Mouse (Mus musculus) gastrocnemius, postnatal 14 days (tissue): ENCODE measurements around the gene Dennd1a. TPM values are rescaled to one million over a fixed set of nuclear protein-coding genes. Genes with fewer than 3 reads are reported as not detected.

Source experiments
- DNase-seq: peaks from one replicate; pipeline ENCODE4 v3.0.0; 2021; ENCODE audit warnings: mixed read lengths
- intact Hi-C: fragments of 180-260 bp; cut with DNase I; formaldehyde crosslinking; loops from one replicate; pipeline ENCODE4 v1.15.1; 2025; ENCODE audit warnings: low total_unique reads
- total RNA-seq, 2 experiments: library from RNA; stranded (reverse); gene quantifications; 2 replicates each; pipeline ENCODE4 v1.2.3; 2021

The Dennd1a gene
- total RNA-seq, 2 experiments from 2014 or later = 17.5 to 20.4 TPM

- intact Hi-C loops = no loop called here
- DNase-seq = no peak
Observed at GRCm38 (mm10) chr2:37932240-37932639, 354.9 kb downstream of the Dennd1a start.

- intact Hi-C loops = no loop called here
- DNase-seq = no peak
Observed at GRCm38 (mm10) chr2:37931018-37931930, 355.9 kb downstream of the Dennd1a start.

- DNase-seq = no peak
- intact Hi-C loops = loop anchor here (5.0 kb wide), 1 partner anchor 451 kb away; no protein-coding TSS in a partner anchor
Observed at GRCm38 (mm10) chr2:37926133-37926503, 361.1 kb downstream of the Dennd1a start.

- DNase-seq = peak; percentile 32
Observed at GRCm38 (mm10) chr2:37925413-37926132, 361.6 kb downstream of the Dennd1a start.

GRCm38 (mm10) chr2:37908721-37909506 lies 378.3 kb downstream of the Dennd1a start:
- intact Hi-C loops = no loop called here
- no peak for DNase-seq

More at GRCm38 (mm10) chr2:37925413-37926132, 361.6 kb downstream of the Dennd1a start:
- intact Hi-C loops = loop anchor here (5.0 kb wide), 1 partner anchor 452 kb away; no protein-coding TSS in a partner anchor

- no peak for DNase-seq
- intact Hi-C loops = no loop called here
Observed at GRCm38 (mm10) chr2:37908296-37908695, 378.9 kb downstream of the Dennd1a start.

- intact Hi-C loops = no loop called here
- DNase-seq = no peak
Observed at GRCm38 (mm10) chr2:37906261-37906660, 380.9 kb downstream of the Dennd1a start.

GRCm38 (mm10) chr2:37903286-37903685 lies 383.9 kb downstream of the Dennd1a start:
- no peak for DNase-seq
- intact Hi-C loops = no loop called here

DNA sequence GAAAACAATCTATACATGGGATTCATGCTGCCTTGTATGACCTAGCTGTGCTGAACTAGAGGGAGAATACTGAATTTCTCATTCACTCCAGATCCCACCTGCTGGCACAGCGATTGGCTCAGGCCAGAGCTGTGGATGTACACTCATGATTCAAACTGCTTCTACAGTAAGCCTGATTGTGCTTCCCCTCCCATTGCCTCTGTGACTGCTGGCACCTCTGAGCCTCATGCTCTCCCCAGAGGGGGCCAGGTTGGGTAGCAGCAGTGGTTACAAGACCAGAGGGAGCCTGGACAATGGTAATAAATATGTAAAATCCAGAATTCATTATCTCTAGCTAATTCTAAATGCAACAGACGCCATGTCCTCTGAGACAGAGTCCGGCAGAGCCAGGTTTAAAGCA lies 404.0 kb downstream of the Dennd1a start:
- intact Hi-C loops = no loop called here
- no peak for DNase-seq

GRCm38 (mm10) chr2:37881262-37881913 lies 405.8 kb downstream of the Dennd1a start:
- intact Hi-C loops = no loop called here
- DNase-seq = no peak

DNA sequence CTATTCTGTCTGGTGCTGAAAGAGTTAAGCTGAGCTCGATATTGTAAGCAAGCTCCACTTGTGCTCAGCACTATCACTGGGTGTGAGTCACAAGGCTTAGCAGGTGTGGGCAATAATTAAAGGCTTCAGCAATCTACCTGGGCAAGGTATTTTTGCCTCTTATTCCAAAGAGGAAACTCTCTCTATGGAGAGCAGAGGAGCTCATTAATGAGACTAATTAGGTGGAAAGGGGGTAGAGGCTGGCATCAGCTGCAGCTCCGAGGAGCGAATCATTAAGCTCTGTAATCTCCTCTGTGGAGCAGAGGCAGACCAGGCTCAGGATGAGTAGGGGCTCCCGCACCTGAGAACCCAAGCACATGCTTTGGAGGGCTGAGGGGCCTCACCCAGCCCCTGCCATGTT lies 407.5 kb downstream of the Dennd1a start:
- DNase-seq = no peak
- intact Hi-C loops = no loop called here

GRCm38 (mm10) chr2:37872791-37873190 lies 414.4 kb downstream of the Dennd1a start:
- no peak for DNase-seq
- intact Hi-C loops = no loop called here

DNA sequence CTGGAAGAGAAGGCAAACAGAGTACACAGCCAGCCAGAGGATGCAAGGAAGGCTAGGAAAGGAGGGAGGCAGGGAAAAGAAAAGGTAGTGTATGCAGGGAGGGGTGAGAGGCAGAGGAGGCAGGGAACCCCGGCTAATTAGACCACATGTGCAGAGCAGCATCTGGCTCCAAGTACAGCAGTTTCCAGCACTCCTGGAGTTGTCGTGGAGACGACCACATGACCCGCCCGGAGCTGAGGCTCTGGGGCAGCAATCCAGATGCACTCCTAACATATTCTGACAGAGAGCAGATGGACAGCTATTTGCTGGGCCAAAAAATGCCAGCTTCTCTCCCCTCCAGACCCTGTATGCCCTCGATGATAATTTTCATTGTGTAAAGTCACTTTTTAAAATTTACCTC lies 417.6 kb downstream of the Dennd1a start:
- intact Hi-C loops = no loop called here
- no peak for DNase-seq

DNA sequence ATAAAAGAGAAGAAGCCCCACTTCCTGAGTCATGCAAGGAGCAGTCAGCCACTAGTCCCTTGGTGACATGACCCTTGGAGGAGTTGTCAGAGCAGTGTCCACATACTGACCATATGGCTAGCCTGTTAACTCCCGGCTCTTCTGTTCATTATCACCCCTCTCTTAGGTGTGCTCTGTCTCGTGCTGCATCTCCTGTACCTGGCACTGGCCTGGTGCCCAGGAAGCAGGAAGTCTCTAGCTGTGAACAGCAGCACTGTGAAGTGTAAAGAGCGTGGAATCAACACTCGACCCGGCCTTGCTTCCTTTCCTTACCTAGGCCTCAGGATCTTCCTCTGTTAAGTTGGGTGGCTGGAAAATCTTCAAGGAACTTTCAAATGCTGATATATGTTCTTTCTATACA lies 419.8 kb downstream of the Dennd1a start:
- DNase-seq = no peak
- intact Hi-C loops = no loop called here

- intact Hi-C loops = no loop called here
- no peak for DNase-seq
Observed at GRCm38 (mm10) chr2:37857472-37857871, 429.7 kb downstream of the Dennd1a start.

GRCm38 (mm10) chr2:37856955-37857354 lies 430.2 kb downstream of the Dennd1a start:
- intact Hi-C loops = no loop called here
- DNase-seq = no peak

DNA sequence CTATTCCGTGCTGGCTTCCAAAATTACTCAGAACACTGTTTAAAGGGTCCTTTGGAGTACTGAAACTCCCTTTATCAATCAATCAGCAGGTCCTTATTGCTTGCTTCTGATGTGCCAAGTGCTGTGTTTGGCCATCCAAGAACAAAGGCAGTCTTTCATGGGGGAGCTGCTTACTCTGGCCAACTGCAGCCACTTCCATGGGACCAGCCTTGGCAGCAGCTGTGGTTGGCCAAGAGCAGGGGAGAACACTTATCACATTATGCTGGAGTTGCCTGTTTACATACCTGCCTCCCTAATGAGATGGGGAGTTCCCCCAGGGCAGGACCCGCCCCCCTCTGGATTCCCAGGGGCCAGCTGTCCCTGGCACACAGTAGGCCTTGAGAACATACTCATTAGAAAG lies 432.0 kb downstream of the Dennd1a start:
- no peak for DNase-seq
- intact Hi-C loops = no loop called here

DNA sequence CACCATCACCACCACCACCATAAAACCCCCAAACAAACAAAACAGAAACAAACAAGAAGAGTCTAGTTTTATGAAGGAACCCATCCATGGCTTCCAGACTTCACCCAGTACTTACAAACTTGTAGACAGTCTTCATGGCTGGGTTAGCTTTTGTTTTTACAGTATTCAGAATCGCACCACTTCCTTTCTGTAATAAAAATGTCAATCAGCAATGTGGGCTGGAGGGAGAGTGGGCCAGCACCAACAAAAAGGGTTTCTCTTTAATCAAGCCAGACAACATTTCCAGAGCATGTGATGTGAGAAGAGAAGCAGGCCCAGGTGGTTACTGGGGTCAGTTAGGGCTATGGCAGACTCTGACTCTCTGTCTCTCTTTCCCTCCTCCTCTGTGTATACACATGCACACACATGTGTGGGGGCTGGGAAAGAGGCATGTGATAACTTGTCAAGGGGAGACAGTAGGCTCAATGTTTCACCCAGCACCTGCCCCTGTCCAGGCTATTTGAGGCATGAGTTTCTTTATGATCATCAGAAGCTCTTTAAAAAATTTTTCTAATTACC lies 433.2 kb downstream of the Dennd1a start:
- intact Hi-C loops = no loop called here
- no peak for DNase-seq

- no peak for DNase-seq
- intact Hi-C loops = no loop called here
Observed at GRCm38 (mm10) chr2:37850626-37851025, 436.6 kb downstream of the Dennd1a start.
